Comparison of ENCODE assay signal across 8 mouse cellular contexts in the genomic region with DNA sequence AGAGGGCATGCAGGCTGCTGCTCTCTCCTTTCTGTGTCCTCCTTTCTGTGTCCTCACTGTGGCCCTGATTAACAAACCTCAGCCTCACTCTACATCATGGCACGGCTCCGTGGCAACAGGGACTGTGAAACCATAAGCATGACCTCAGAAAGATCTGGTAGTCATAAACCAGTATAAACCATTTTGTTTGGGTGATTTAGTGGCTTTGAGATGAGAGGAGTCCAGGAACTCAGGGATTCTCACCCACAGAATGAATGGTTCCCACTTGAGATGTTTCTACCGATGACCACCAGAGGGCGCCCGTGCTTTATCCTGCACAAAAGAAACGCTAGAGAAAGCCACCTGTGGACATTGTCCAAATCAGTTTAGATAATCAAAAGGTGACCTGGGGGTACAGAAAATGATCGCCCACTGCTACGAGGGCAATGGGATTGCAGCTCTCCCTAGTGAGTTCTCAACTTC. TPM values are rescaled to one million over a fixed set of nuclear protein-coding genes. Genes with fewer than 3 reads are reported as not detected.
DNase-seq lines count a peak whose midpoint lies in the region; ATAC-seq and TF ChIP-seq lines count a peak whose summit lies in the region.

No protein-coding gene starts in this region.

- 0 out of 2 replicates have a peak, but pooled peaks cover 4% of the 10 kb centered on the region for H3K9me3 ChIP-seq in G1E (replicated peaks)

- no peaks in the 10 kb centered on the region for H3K36me3 ChIP-seq in G1E (replicated peaks)

- DNase-seq in 416B (ENCODE audit: low read depth) (peak; percentile 56), G1E (ENCODE audit: low spot score) (peak; percentile 33)
- DNase-seq in cerebellum, adult 9-10 months, result peak; percentile 25
- peak; percentile 25 to 61 for DNase-seq in frontal cortex, postnatal 36 days (ENCODE audit: low spot score in 2 of 2)
- DNase-seq in kidney, postnatal 14 days, result peak; percentile 73
- peak; percentile 32 to 47 for DNase-seq in lung, adult 18-20 months
- peak; percentile 52 to 75 for DNase-seq in right cerebral cortex, postnatal 10 days (ENCODE audit: low spot score in 2 of 2)

- no peaks in the 10 kb centered on the region for H3K4me1 ChIP-seq in G1E (ENCODE audit: insufficient read depth, low read depth, low read length)

- H3K27me3 ChIP-seq in G1E (ENCODE audit: insufficient read depth, low read length), result no peaks in the 10 kb centered on the region

- TF ChIP-seq CTCF in G1E (IDR thresholded peaks at IDR 0.05; ENCODE audit: low read depth, low read length), result peak; percentile 84

- H3K4me3 ChIP-seq in G1E (ENCODE audit: low read depth, low read length), result no peak overlapping the region

- ATAC-seq in G1E (ENCODE audit: extremely low read depth, insufficient number of reproducible peaks, low FRiP score, poor library complexity, severe bottlenecking), result no peak
- ATAC-seq in monocyte, adult 5-6 weeks (replicated peaks; ENCODE audit: insufficient number of reproducible peaks, low FRiP score, low TSS enrichment, poor library complexity, severe bottlenecking), result no peak

RNA-seq across cellular contexts. Expression of gene Fam110c, which starts 42.4 kb away (rescaled TPM):
- total RNA-seq in G1E (2014; fragmentation: Nextera tagmentation) (1.9 TPM in 1 of 2 replicates, not detected in the other), G1E (2017) (0.16 TPM in 1 of 2 replicates, not detected in the other)
- polyA plus RNA-seq in G1E (2012), result not detected in 2 replicates
- 0.11 to 0.67 TPM (median 0.19 TPM) in 3 replicates for total RNA-seq in monocyte, adult 5-6 weeks (2017)
